Mouse (Mus musculus): Measurements from ENCODE around the gene Anxa8. TPM values are rescaled to one million over a fixed set of nuclear protein-coding genes. Genes with fewer than 3 reads are reported as not detected.
A peak's percentile ranks its signal among the peaks of the same experiment; 100 is the strongest.

Anxa8 gene
- 56.1 and 63.4 TPM in 2 replicates for polyA plus RNA-seq (2015; fragmentation: Nextera tagmentation; extraction: Ambion mirVana)

DNA sequence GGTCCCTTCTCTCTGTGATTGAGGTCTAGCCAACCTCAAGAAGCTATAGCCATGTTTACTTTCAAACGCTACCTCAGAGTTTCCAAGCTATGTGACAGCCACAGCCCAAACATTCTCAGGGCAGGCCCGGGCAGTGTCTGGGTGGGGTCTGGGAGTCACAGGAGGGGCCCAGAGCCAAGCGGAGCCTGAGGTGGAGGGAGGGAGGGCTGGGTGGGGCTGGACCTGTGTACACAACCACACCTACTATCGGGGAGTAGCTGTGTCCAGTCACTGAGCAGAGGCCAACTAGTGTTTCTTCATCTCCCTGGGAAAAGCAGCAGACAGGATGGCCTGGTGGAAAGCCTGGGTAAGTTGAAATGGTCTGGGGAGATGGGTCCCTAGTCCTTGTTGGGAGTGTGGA lies at the start of gene Anxa8:
Gene Anxa8, plus strand, starts transcription at position 251 of the 400 bp plus-strand sequence.
- Histone ChIP-seq H3K27ac (ENCODE audit: low read length) (peak within 1 kb of the TSS; percentile 74), H3K9me3 (replicated peaks; ENCODE audit: control insufficient read depth, low read length) (no peaks in the 10 kb centered on the region), H3K27me3 (ENCODE audit: control insufficient read depth, insufficient read depth, low read length) (0 out of 2 replicates have a peak, but pooled peaks cover 3% of the 10 kb centered on the region), H3K9ac (ENCODE audit: low read length) (peak within 1 kb of the TSS; percentile 34; the same call in 1 of the 2 replicates), H3K4me2 (ENCODE audit: low read depth, low read length) (peak within 1 kb of the TSS; percentile 34), H3K4me3 (replicated peaks; ENCODE audit: low read length) (peak within 1 kb of the TSS; percentile 30), H3K4me1 (ENCODE audit: control insufficient read depth, insufficient read depth, low read length) (no peaks in the 10 kb centered on the region), H3K36me3 (ENCODE audit: control insufficient read depth, insufficient read depth, low read length) (no peaks in the 10 kb centered on the region)
- peak; percentile 86 for ATAC-seq (ENCODE audit: insufficient read depth, low FRiP score)
- 28% methylated on average over 4 of the region's 4 CpGs for WGBS

- H3K4me1 ChIP-seq (ENCODE audit: control insufficient read depth, insufficient read depth, low read length): no peaks in the 10 kb centered on the region
- H3K27me3 ChIP-seq (ENCODE audit: control insufficient read depth, insufficient read depth, low read length): no peaks in the 10 kb centered on the region
- no peak overlapping the region for H3K9ac ChIP-seq (ENCODE audit: low read length)
- H3K4me2 ChIP-seq (ENCODE audit: low read depth, low read length): no peak overlapping the region
- H3K9me3 ChIP-seq (replicated peaks; ENCODE audit: control insufficient read depth, low read length): no peaks in the 10 kb centered on the region
- no peak overlapping the region for H3K4me3 ChIP-seq (replicated peaks; ENCODE audit: low read length)
- no peak for ATAC-seq (ENCODE audit: insufficient read depth, low FRiP score)
- H3K36me3 ChIP-seq (ENCODE audit: control insufficient read depth, insufficient read depth, low read length): no peaks in the 10 kb centered on the region
- WGBS: 75% methylated on average over 4 of the region's 4 CpGs
- H3K27ac ChIP-seq (ENCODE audit: low read length): no peak overlapping the region
Measured at GRCm38 (mm10) chr14:34041241-34041640, 44.5 kb upstream of the Anxa8 start.

DNA sequence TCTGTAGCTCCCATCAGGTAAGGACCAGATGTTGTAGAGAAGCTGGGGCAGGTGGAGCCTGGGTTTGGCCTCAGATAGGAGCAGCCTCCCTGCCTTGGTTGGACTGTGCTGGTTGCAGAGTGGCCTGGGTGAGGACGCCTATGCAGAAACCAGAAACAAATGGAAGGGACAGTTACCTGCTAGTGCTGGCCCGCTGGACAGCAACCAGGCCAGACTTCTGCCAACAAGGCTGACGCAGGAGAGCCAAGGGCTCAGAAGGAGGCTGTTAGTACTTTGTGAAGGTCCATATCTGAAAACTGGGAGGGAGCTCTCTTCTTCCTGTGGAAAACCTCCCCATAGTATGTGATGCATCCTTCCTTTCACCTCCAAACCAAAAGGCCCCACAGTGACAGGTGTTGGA lies 42.4 kb upstream of the Anxa8 start:
- Histone ChIP-seq H3K27me3 (ENCODE audit: control insufficient read depth, insufficient read depth, low read length) (no peaks in the 10 kb centered on the region), H3K4me1 (ENCODE audit: control insufficient read depth, insufficient read depth, low read length) (no peaks in the 10 kb centered on the region), H3K27ac (ENCODE audit: low read length) (no peak overlapping the region), H3K9ac (ENCODE audit: low read length) (no peak overlapping the region), H3K4me2 (ENCODE audit: low read depth, low read length) (no peak overlapping the region), H3K9me3 (replicated peaks; ENCODE audit: control insufficient read depth, low read length) (no peaks in the 10 kb centered on the region), H3K36me3 (ENCODE audit: control insufficient read depth, insufficient read depth, low read length) (no peaks in the 10 kb centered on the region), H3K4me3 (replicated peaks; ENCODE audit: low read length) (no peak overlapping the region)
- 62% methylated on average over 3 of the region's 3 CpGs for WGBS
- no peak for ATAC-seq (ENCODE audit: insufficient read depth, low FRiP score)

GRCm38 (mm10) chr14:34050101-34050779 lies 35.5 kb upstream of the Anxa8 start:
- no peak overlapping the region for H3K4me3 ChIP-seq (replicated peaks; ENCODE audit: low read length)
- no peaks in the 10 kb centered on the region for H3K4me1 ChIP-seq (ENCODE audit: control insufficient read depth, insufficient read depth, low read length)
- H3K9me3 ChIP-seq (replicated peaks; ENCODE audit: control insufficient read depth, low read length): no peaks in the 10 kb centered on the region
- ATAC-seq (ENCODE audit: insufficient read depth, low FRiP score): no peak
- H3K9ac ChIP-seq (ENCODE audit: low read length): no peak overlapping the region
- WGBS: 65% methylated on average over 5 of the region's 5 CpGs
- no peaks in the 10 kb centered on the region for H3K36me3 ChIP-seq (ENCODE audit: control insufficient read depth, insufficient read depth, low read length)
- H3K27me3 ChIP-seq (ENCODE audit: control insufficient read depth, insufficient read depth, low read length): no peaks in the 10 kb centered on the region
- no peak overlapping the region for H3K27ac ChIP-seq (ENCODE audit: low read length)
- no peak overlapping the region for H3K4me2 ChIP-seq (ENCODE audit: low read depth, low read length)

DNA sequence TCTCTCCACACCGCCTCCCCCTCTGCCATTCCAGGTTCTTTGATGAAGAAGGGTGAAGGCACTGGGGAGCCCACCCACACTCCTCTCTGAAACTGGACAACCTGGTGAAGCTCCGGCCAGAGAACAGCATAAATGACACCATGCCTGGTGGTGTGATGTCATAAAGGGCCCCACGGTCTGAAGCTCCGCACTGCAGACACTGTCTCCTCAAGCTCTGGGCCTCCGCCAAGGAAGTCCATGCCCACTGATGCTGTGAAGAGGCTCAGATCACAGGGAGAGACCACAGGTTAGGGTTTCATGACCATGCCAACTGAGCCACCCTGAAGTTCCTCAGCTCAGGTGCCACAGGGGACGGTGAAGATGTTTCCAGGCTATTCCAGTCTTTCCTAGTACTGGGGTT lies 33.3 kb upstream of the Anxa8 start, which contains the start of gene Antxrl:
Gene Antxrl, plus strand, starts transcription at position 192 of the 400 bp plus-strand sequence.
- ATAC-seq (ENCODE audit: insufficient read depth, low FRiP score): no peak
- 88% methylated on average over 6 of the region's 6 CpGs for WGBS
- H3K27ac ChIP-seq (ENCODE audit: low read length): no peak within 1 kb of the TSS
- no peak within 1 kb of the TSS for H3K9ac ChIP-seq (ENCODE audit: low read length)
- no peaks in the 10 kb centered on the region for H3K4me1 ChIP-seq (ENCODE audit: control insufficient read depth, insufficient read depth, low read length)
- H3K4me3 ChIP-seq (replicated peaks; ENCODE audit: low read length): no peak within 1 kb of the TSS
- no peaks in the 10 kb centered on the region for H3K9me3 ChIP-seq (replicated peaks; ENCODE audit: control insufficient read depth, low read length)
- H3K27me3 ChIP-seq (ENCODE audit: control insufficient read depth, insufficient read depth, low read length): no peaks in the 10 kb centered on the region
- H3K36me3 ChIP-seq (ENCODE audit: control insufficient read depth, insufficient read depth, low read length): no peaks in the 10 kb centered on the region
- no peak within 1 kb of the TSS for H3K4me2 ChIP-seq (ENCODE audit: low read depth, low read length)

- no peak overlapping the region for H3K27ac ChIP-seq (ENCODE audit: low read length)
- no peaks in the 10 kb centered on the region for H3K4me1 ChIP-seq (ENCODE audit: control insufficient read depth, insufficient read depth, low read length)
- H3K27me3 ChIP-seq (ENCODE audit: control insufficient read depth, insufficient read depth, low read length): no peaks in the 10 kb centered on the region
- no peaks in the 10 kb centered on the region for H3K9me3 ChIP-seq (replicated peaks; ENCODE audit: control insufficient read depth, low read length)
- 69% methylated on average over 6 of the region's 6 CpGs for WGBS
- no peak overlapping the region for H3K9ac ChIP-seq (ENCODE audit: low read length)
- H3K4me2 ChIP-seq (ENCODE audit: low read depth, low read length): no peak overlapping the region
- H3K4me3 ChIP-seq (replicated peaks; ENCODE audit: low read length): no peak overlapping the region
- ATAC-seq (ENCODE audit: insufficient read depth, low FRiP score): no peak
- no peaks in the 10 kb centered on the region for H3K36me3 ChIP-seq (ENCODE audit: control insufficient read depth, insufficient read depth, low read length)
Measured at GRCm38 (mm10) chr14:34071665-34072064, 14.1 kb upstream of the Anxa8 start.

GRCm38 (mm10) chr14:34075346-34075745 lies 10.4 kb upstream of the Anxa8 start:
- Histone ChIP-seq H3K4me2 (ENCODE audit: low read depth, low read length) (no peak overlapping the region), H3K4me1 (ENCODE audit: control insufficient read depth, insufficient read depth, low read length) (no peaks in the 10 kb centered on the region), H3K9ac (ENCODE audit: low read length) (no peak overlapping the region), H3K36me3 (ENCODE audit: control insufficient read depth, insufficient read depth, low read length) (no peaks in the 10 kb centered on the region), H3K27ac (ENCODE audit: low read length) (no peak overlapping the region), H3K4me3 (replicated peaks; ENCODE audit: low read length) (no peak overlapping the region), H3K9me3 (replicated peaks; ENCODE audit: control insufficient read depth, low read length) (no peaks in the 10 kb centered on the region), H3K27me3 (ENCODE audit: control insufficient read depth, insufficient read depth, low read length) (no peaks in the 10 kb centered on the region)
- WGBS: 38% methylated on average over 4 of the region's 4 CpGs
- no peak for ATAC-seq (ENCODE audit: insufficient read depth, low FRiP score)

DNA sequence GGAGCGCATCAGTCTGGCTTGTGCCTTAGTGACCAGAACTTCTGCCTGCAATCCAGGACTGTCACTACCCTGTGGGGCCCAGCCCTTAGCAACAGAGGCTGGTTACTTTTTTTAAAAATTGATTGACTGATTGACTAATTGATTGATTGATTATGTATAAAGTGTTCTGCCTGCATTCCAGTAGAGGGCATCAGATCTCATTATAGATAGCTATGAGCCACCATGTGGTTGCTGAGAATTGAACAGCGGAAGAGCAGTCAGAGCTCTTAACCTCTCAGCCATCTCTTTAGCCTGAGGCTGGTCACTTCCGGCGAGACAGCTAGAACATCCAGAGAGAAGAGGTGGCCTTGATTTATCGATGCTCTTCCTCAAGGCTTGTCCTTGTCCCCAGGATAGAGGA lies 8.6 kb upstream of the Anxa8 start:
- no peaks in the 10 kb centered on the region for H3K4me1 ChIP-seq (ENCODE audit: control insufficient read depth, insufficient read depth, low read length)
- H3K9ac ChIP-seq (ENCODE audit: low read length): no peak overlapping the region
- no peak overlapping the region for H3K27ac ChIP-seq (ENCODE audit: low read length)
- ATAC-seq (ENCODE audit: insufficient read depth, low FRiP score): no peak
- WGBS: 65% methylated on average over 5 of the region's 5 CpGs
- no peak overlapping the region for H3K4me2 ChIP-seq (ENCODE audit: low read depth, low read length)
- no peaks in the 10 kb centered on the region for H3K36me3 ChIP-seq (ENCODE audit: control insufficient read depth, insufficient read depth, low read length)
- H3K9me3 ChIP-seq (replicated peaks; ENCODE audit: control insufficient read depth, low read length): no peaks in the 10 kb centered on the region
- no peak overlapping the region for H3K4me3 ChIP-seq (replicated peaks; ENCODE audit: low read length)
- H3K27me3 ChIP-seq (ENCODE audit: control insufficient read depth, insufficient read depth, low read length): 0 out of 2 replicates have a peak, but pooled peaks cover 3% of the 10 kb centered on the region

DNA sequence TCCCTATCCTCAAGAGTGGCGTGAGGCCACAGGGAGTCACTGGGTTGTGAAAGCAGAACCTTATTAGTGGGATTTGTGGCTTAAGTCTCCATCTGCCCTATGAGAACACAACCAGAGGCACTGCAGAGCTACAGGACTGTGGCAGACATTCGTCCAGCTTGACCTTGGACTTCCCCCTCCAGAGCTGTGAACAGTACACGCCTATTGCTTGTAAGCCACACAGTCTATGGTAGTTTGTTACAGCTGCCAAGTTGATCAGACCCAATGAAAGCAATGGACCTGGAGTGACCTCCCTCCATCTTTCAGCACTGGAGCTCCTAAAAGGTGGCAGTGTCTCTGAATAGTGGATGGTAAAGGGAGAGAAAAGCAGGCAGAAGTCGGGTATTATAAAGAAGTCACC lies 7.5 kb upstream of the Anxa8 start:
- Histone ChIP-seq H3K4me3 (replicated peaks; ENCODE audit: low read length) (no peak overlapping the region), H3K36me3 (ENCODE audit: control insufficient read depth, insufficient read depth, low read length) (no peaks in the 10 kb centered on the region), H3K4me1 (ENCODE audit: control insufficient read depth, insufficient read depth, low read length) (no peaks in the 10 kb centered on the region), H3K9me3 (replicated peaks; ENCODE audit: control insufficient read depth, low read length) (no peaks in the 10 kb centered on the region), H3K27me3 (ENCODE audit: control insufficient read depth, insufficient read depth, low read length) (0 out of 2 replicates have a peak, but pooled peaks cover 3% of the 10 kb centered on the region), H3K4me2 (ENCODE audit: low read depth, low read length) (no peak overlapping the region), H3K9ac (ENCODE audit: low read length) (no peak overlapping the region), H3K27ac (ENCODE audit: low read length) (no peak overlapping the region)
- WGBS: 61% methylated on average over 4 of the region's 4 CpGs
- ATAC-seq (ENCODE audit: insufficient read depth, low FRiP score): no peak

Measured in stomach, embryonic 16.5 days (tissue).